Mouse (Mus musculus) kidney, adult 8-10 months (tissue): ENCODE results near the gene Fam71b.

Experiments
- DNase-seq, 2 experiments: peaks; one replicate each; pipeline ENCODE4 v3.0.0; 2022

Fam71b gene

GRCm38 (mm10) chr11:46435363-46435762 is 39.0 kb downstream of the Fam71b start:
- no peak for DNase-seq

GRCm38 (mm10) chr11:46436760-46437458 is 40.5 kb downstream of the Fam71b start, which contains the start of gene Med7:
Gene Med7 (plus strand): TSS chr11:46436925.
- DNase-seq, result peak; percentile 96 to 97

- peak in 1 of 2 experiments; percentile 35 for DNase-seq
Measured at GRCm38 (mm10) chr11:46437459-46438000, 41.2 kb downstream of the Fam71b start.

GRCm38 (mm10) chr11:46439005-46439543 is 42.7 kb downstream of the Fam71b start:
- no peak for DNase-seq

- DNase-seq, result no peak
Measured at GRCm38 (mm10) chr11:46441774-46442173, 45.4 kb downstream of the Fam71b start.

GRCm38 (mm10) chr11:46443152-46443551 is 46.8 kb downstream of the Fam71b start:
- DNase-seq, result no peak

- DNase-seq, result no peak
Measured at GRCm38 (mm10) chr11:46443979-46444378, 47.6 kb downstream of the Fam71b start.

- no peak for DNase-seq
Measured at GRCm38 (mm10) chr11:46446150-46446549, 49.8 kb downstream of the Fam71b start.

GRCm38 (mm10) chr11:46447644-46448484 is 51.5 kb downstream of the Fam71b start:
- DNase-seq, result no peak

GRCm38 (mm10) chr11:46449461-46450080 is 53.2 kb downstream of the Fam71b start:
- no peak for DNase-seq

- no peak for DNase-seq
Measured at GRCm38 (mm10) chr11:46454453-46455045, 58.2 kb downstream of the Fam71b start, which contains the start of gene Havcr2. Gene Havcr2 (plus strand): TSS chr11:46454935.
